Mouse (Mus musculus) fibroblast of lung, adult 2 months (primary cell): ENCODE results near the gene Psg27.
"Not testable (repeated sequence)": the region's sequence is repeated elsewhere in the genome, so short reads cannot be mapped to it uniquely, and the experiment has no call there.

Experiments
- DNase-seq: peaks from one replicate; pipeline ENCODE4 v3.0.0-alpha.2; 2011; ENCODE audit warnings: low read depth

Gene Psg27

GRCm38 (mm10) chr7:18567205-18567604 is at the start of gene Psg27:
Gene Psg27 (minus strand): TSS chr7:18567305.
- no peak for DNase-seq

- DNase-seq = not testable (repeated sequence)
Observed at GRCm38 (mm10) chr7:18616401-18616800, 49.3 kb upstream of the Psg27 start, which contains the start of gene Psg23. Gene Psg23 (minus strand): TSS chr7:18616501.

GRCm38 (mm10) chr7:18559850-18560249 is 7.3 kb downstream of the Psg27 start:
- no peak for DNase-seq

- DNase-seq = not testable (repeated sequence)
Observed at GRCm38 (mm10) chr7:18555751-18556150, 11.4 kb downstream of the Psg27 start.

GRCm38 (mm10) chr7:18533420-18533819 is 33.7 kb downstream of the Psg27 start:
- no peak for DNase-seq

- DNase-seq = no peak
Observed at GRCm38 (mm10) chr7:18532169-18532568, 34.9 kb downstream of the Psg27 start, which contains the start of gene Psg25. Gene Psg25 (minus strand): TSS chr7:18532269.

GRCm38 (mm10) chr7:18524668-18525067 is 42.4 kb downstream of the Psg27 start:
- no peak for DNase-seq

GRCm38 (mm10) chr7:18512848-18513247 is 54.3 kb downstream of the Psg27 start:
- not testable (repeated sequence) for DNase-seq

GRCm38 (mm10) chr7:18512417-18512816 is 54.7 kb downstream of the Psg27 start:
- not testable (repeated sequence) for DNase-seq

GRCm38 (mm10) chr7:18511479-18511878 is 55.6 kb downstream of the Psg27 start:
- DNase-seq = no peak
